Mouse (Mus musculus): ENCODE measurements around the gene Odaph. TPM values are rescaled to one million over a fixed set of nuclear protein-coding genes. Genes with fewer than 3 reads are reported as not detected.

Gene Odaph
- total RNA-seq, 4 experiments from 2014 or later, result not detected

DNA sequence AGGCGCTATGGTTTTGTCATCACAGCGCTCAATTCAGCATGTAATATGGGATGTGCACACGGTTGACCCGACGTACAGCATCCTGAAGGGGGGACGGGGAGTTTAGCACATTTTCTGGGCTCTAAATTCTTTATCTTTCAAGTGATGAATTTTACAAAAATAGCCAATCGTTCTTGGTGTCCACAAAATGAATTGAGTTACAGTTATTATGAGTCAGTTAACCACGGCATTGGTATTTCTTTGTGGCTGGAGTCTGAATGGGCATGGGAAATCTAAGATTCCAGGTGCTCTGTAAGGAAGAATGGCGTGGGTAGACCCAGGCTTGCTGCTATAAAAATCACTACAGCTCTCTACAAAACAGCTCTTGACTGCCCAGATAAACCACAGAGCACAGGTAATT, 2.0 kb downstream of the Odaph start:
- no peak for DNase-seq (ENCODE audit: low spot score in 2 of 2)

- DNase-seq (ENCODE audit: low spot score in 2 of 2), result no peak
Measured at GRCm38 (mm10) chr5:91991191-91991937, 4.1 kb downstream of the Odaph start.

GRCm38 (mm10) chr5:91993061-91993460, 5.8 kb downstream of the Odaph start:
- DNase-seq (ENCODE audit: low spot score in 2 of 2), result no peak

DNA sequence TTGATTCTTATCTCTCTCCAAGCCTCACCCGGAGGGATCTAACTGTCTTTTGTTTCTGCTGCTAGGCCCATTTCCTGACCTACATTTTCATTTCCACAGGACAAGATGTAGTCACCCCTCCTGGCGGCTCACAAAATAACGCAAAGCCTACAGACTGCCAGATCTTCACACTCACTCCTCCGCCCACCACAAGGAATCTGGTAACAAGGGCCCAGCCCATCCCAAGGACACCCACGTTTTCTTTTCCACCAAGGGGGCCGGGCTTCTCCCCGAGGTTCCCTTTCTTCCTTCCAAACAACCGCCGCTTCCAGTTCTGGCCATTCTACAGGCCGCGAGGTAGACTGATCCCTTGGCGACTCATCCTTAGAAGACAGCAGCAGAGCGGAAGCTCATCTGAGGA, 7.3 kb downstream of the Odaph start:
- peak; percentile 15 to 24 for DNase-seq (ENCODE audit: low spot score in 2 of 2)

DNA sequence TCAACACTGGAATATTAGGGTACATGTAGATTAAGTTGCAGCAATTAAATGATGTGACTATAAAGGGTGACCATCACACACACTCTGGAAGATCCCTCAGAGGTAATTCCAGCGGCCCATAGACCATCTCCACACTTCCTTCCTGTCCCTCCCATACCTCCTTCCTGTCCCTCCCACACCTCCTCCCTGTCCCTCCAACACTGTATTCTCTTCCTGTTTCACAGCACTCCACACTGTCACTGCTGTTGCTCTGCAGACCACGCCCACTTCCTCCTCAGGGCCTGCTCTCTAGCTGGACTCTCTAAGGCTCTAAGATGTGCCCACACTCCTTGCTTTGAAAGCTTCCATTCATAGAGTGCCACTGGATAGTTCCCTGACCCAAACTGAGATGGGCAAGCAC, 13.5 kb downstream of the Odaph start:
- no peak for DNase-seq (ENCODE audit: low spot score in 2 of 2)

- no peak for DNase-seq (ENCODE audit: low spot score in 2 of 2)
Measured at GRCm38 (mm10) chr5:92003011-92003410, 15.7 kb downstream of the Odaph start.

DNA sequence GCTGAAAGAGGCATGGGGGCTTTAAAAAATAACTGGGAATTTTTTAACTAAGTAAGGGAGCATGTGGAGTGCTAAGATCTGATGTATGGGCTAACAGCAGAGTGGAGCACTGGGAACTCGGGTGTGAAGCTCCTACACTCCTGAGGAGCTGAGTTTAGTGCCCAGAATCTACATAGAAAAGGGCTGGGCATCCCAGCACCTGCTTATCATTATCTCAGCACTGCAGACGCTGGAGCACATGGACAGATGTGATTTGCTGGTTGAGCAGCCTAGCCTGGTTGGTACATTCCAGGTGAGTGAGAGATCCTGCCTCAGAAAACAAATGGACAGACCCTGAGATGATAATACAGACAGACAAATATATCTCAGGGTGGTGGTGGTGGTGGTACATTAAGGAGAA, 22.6 kb downstream of the Odaph start:
- DNase-seq (ENCODE audit: low spot score in 2 of 2), result no peak

GRCm38 (mm10) chr5:92011756-92012155, 24.5 kb downstream of the Odaph start:
- DNase-seq (ENCODE audit: low spot score in 2 of 2), result no peak

GRCm38 (mm10) chr5:92019960-92020359, 32.7 kb downstream of the Odaph start:
- DNase-seq (ENCODE audit: low spot score in 2 of 2), result no peak

DNA sequence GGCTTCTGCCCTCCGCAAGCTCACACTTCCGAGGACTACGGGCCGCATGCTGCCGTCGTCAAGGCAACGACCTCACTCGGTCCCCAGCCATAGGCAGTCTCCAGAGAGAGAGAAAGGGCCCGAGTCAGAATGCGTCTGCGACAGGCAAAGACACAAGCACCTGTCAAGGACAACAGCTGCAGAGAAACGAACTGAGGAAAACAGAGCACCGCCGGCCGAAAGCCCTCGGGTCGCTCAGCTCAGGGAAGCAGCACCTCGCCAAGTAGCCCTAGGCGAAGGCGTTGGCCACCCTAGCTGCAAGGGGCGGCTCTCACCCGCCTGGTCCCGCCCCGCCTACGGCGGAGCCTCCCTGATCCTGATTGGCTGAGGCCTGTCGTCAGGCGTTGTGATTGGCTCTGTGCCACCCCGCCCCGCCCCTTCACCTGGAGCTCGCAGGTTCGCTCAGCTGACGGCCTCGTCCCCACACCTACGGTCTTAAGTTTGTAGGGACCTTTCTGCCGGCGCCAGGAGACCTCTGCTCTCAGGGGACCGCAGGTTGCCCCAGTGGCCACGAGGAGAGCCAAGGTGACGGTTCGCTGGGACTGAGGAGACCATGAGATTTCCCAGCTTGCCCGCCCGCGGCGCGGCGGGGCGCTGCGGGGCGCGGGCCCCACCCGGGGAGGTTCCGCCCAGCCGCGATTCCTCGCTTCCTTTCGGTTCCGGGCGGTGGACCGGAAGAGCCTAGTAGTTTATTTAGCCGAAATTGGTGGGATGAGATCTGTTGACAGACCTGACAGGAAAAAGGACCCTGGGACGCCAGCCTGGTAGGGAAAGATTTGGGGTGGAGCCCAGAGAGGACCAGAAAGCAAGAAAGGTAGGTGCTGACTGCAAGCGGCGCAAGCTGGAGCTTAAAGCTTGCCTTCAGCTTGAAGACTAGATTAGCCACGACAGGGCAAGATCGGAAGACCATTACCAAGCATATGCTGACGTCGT, 55.4 kb downstream of the Odaph start:
- DNase-seq (ENCODE audit: low spot score in 2 of 2), result peak; percentile 91 to 95

GRCm38 (mm10) chr5:92043783-92044182, 56.5 kb downstream of the Odaph start, which contains the start of gene Cdkl2:
Gene Cdkl2, minus strand, starts transcription at chr5:92043883.
- DNase-seq (ENCODE audit: low spot score in 2 of 2), result no peak

Other genes with a start within 250 kb of the Odaph start
- gene Rchy1, start 24.4 kb upstream of the Odaph start, total RNA-seq (2022), result 10 to 100 TPM; 46.5 to 60.7 (median 53.1) TPM
- 10 to 100 TPM; 34.6 to 46.6 (median 37.1) TPM for gene Cdkl2, start 56.4 kb downstream of the Odaph start, total RNA-seq (2022)
- 100 to 1,000 TPM; 212 to 259 (median 233) TPM for gene G3bp2, start 96.2 kb downstream of the Odaph start, total RNA-seq (2022)
- gene Uso1, start 150.5 kb downstream of the Odaph start, total RNA-seq (2022), result 10 to 100 TPM; 69.7 to 86.9 (median 81.0) TPM
- not detected for gene U90926, start 227.9 kb downstream of the Odaph start, total RNA-seq (2022)